Mouse (Mus musculus): ENCODE results near the gene Tmem131.

GRCm38 (mm10) chr1:36938348-36938747 lies 5.1 kb downstream of the Tmem131 start:
- TF ChIP-seq CTCF (conservative IDR thresholded peaks at IDR 0.05 in 1 of 2, IDR thresholded peaks at IDR 0.05 in 1 of 2; ENCODE audit: low read depth in 2 of 2, low read length in 2 of 2) (no peak), USF1 (IDR thresholded peaks at IDR 0.05; ENCODE audit: low read depth, low read length) (no peak), POLR2A (IDR thresholded peaks at IDR 0.05; ENCODE audit: low read depth, low read length) (no peak)

Measured in CH12.LX (cell line).